Mouse (Mus musculus) testis, postnatal 10 days (tissue): Measurements from ENCODE around the gene Ints1.
"Not testable (repeated sequence)": the region's sequence is repeated elsewhere in the genome, so short reads cannot be mapped to it uniquely, and the experiment has no call there.

Experiments
- DNase-seq: peaks from one replicate; pipeline ENCODE4 v3.0.0; 2021; ENCODE audit warnings: low spot score

Gene Ints1

GRCm38 (mm10) chr5:139754753-139755152 lies 20.7 kb downstream of the Ints1 start:
- peak; percentile 83 for DNase-seq

GRCm38 (mm10) chr5:139750535-139750934 lies 24.9 kb downstream of the Ints1 start:
- DNase-seq = peak; percentile 86

GRCm38 (mm10) chr5:139749413-139750125 lies 25.9 kb downstream of the Ints1 start:
- no peak for DNase-seq

GRCm38 (mm10) chr5:139745771-139746170 lies 29.7 kb downstream of the Ints1 start:
- DNase-seq = peak; percentile 79

- DNase-seq = not testable (repeated sequence)
Observed at GRCm38 (mm10) chr5:139742640-139743039, 32.8 kb downstream of the Ints1 start.

- DNase-seq = no peak
Observed at GRCm38 (mm10) chr5:139738592-139739315, 36.7 kb downstream of the Ints1 start.

GRCm38 (mm10) chr5:139737841-139738591 lies 37.5 kb downstream of the Ints1 start:
- DNase-seq = no peak

GRCm38 (mm10) chr5:139736504-139736940 lies 39.0 kb downstream of the Ints1 start:
- no peak for DNase-seq

- DNase-seq = peak; percentile 98
Observed at GRCm38 (mm10) chr5:139735677-139736503, 39.6 kb downstream of the Ints1 start, which contains the start of gene Micall2. TSS of gene Micall2 (minus strand) at chr5:139736336.

- DNase-seq = no peak
Observed at GRCm38 (mm10) chr5:139734746-139735145, 40.7 kb downstream of the Ints1 start.

GRCm38 (mm10) chr5:139734016-139734415 lies 41.5 kb downstream of the Ints1 start:
- no peak for DNase-seq

GRCm38 (mm10) chr5:139732634-139733107 lies 42.8 kb downstream of the Ints1 start:
- DNase-seq = no peak

GRCm38 (mm10) chr5:139730712-139731486 lies 44.6 kb downstream of the Ints1 start:
- DNase-seq = no peak

- no peak for DNase-seq
Observed at GRCm38 (mm10) chr5:139727261-139727660, 48.2 kb downstream of the Ints1 start.

- DNase-seq = no peak
Observed at GRCm38 (mm10) chr5:139726186-139726585, 49.3 kb downstream of the Ints1 start.

GRCm38 (mm10) chr5:139724336-139725116 lies 50.9 kb downstream of the Ints1 start:
- DNase-seq = no peak

- peak; percentile 42 for DNase-seq
Observed at GRCm38 (mm10) chr5:139723113-139723512, 52.4 kb downstream of the Ints1 start.

- DNase-seq = no peak
Observed at GRCm38 (mm10) chr5:139722709-139723108, 52.8 kb downstream of the Ints1 start.

GRCm38 (mm10) chr5:139718949-139719348 lies 56.5 kb downstream of the Ints1 start:
- peak; percentile 50 for DNase-seq

- peak; percentile 74 for DNase-seq
Observed at GRCm38 (mm10) chr5:139718540-139718939, 56.9 kb downstream of the Ints1 start.
